Mouse (Mus musculus) heart, postnatal 14 days (tissue): ENCODE results near the gene Mmachc. TPM values are rescaled to one million over a fixed set of nuclear protein-coding genes. Genes with fewer than 3 reads are reported as not detected.

Experiments used
- DNase-seq, 2 experiments: peaks; one replicate each; pipeline ENCODE4 v3.0.0; 2021 to 2022
- intact Hi-C: fragments of 180-260 bp; cut with DNase I; formaldehyde crosslinking; loops from one replicate; pipeline ENCODE4 v1.15.1; 2025
- total RNA-seq, 2 experiments: library from RNA; stranded (reverse); gene quantifications; 2 replicates each; pipeline ENCODE4 v1.2.3; 2021

Mmachc gene
- total RNA-seq, 2 experiments from 2014 or later: 39.9 to 42.3 TPM

DNA sequence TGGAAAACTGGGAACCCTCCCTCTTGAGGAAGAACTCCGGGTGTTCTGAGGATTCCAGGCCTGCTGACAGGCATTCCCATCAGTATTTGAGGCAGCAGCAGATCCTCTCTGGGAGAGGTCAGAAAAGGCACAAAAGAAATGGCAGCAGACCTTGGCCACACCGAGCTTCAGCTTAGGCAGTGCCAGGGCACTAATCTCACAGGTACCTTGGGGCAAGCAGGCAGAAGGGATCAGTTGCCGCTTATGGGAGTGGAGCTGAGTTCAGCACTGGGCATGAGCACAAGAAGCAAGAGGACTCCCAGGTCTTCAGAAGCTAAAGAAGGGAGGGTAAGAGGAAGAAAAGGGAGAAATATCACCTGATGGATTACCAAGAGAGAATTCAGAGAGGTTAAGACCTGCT lies 50.2 kb downstream of the Mmachc start:
- DNase-seq: no peak
- intact Hi-C loops: no loop called here

DNA sequence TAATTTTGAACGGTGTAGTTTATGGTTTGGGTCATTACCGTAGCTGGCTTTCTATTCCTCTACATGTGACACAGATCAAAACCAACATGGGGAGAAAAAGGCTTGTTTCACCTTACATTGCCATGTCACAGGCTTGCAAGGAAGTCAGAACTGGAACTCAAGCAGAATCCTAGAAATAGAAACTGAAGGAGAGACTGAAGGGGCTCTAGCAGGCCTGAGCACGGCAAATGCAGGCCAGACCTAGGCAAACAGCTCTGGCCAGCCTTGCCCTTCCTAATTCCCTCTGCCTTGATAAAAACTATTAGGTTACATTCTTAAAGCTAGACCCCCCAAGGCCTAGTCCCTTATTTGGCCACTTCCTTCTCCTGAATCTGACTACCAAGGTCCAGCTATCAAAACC lies 52.5 kb downstream of the Mmachc start:
- intact Hi-C loops: no loop called here
- DNase-seq: no peak

DNA sequence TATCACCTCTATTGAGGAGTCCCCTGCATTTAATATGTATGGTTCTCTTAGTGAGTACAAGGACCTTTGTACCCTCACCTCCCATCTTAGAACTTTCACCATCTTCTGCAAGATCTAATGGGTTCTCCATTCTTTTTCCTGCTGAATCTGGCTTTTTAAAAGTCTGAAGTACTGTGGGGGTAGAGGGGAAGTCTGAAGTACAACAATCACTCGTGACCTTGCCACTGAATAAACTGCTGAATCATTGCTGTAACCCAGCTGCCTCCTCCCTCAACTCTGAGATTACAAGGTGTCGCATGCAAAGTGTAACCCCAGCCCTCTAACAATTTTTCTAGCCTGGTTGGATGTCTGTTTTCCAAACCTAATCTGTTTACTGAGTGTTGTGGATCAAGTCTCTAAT lies 53.1 kb downstream of the Mmachc start:
- no peak for DNase-seq
- intact Hi-C loops: no loop called here

DNA sequence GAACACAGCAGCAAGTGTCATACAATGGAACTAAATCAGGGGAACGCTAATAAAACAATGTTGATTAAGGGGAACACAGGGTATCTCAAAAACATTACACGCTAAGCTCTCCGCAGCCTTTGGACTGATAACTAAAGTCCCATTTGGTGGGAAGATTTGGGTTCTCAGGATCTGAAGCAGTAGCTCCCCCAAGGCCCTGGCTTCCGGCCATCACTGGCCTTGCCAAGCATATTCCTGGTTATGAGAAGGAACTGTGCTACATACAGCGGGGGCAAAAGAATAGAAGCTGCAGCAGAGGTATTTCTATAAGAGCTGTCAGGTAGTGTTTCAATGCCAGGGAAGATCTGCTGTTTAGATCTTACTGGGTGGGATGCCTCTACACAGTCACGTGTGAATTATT lies 55.0 kb downstream of the Mmachc start:
- intact Hi-C loops: loop anchor here (5.0 kb wide), 1 partner anchor 34 kb away; the partner anchor contains the start of gene Prdx1

More for the DNA sequence above, 55.0 kb downstream of the Mmachc start:
- no peak for DNase-seq

Other genes starting within 250 kb of the Mmachc start
- 100 to 1,000 TPM in 1 of 2 experiments, 10 to 100 TPM in 1; 96.5 to 104 TPM for gene Mast2, start 244.2 kb downstream of the Mmachc start, total RNA-seq
- 10 to 100 TPM; 14.7 to 15.6 TPM for gene Ipp, start 200.9 kb downstream of the Mmachc start, total RNA-seq
- 10 to 100 TPM; 19.1 to 21.9 TPM for gene Tmem69, start 152.5 kb downstream of the Mmachc start, total RNA-seq
- gene Gpbp1l1, start 150.7 kb downstream of the Mmachc start, total RNA-seq: 10 to 100 TPM; 66.4 to 72.5 TPM
- 1 to 10 TPM; 3.0 to 4.3 TPM for gene Ccdc17, start 111.8 kb downstream of the Mmachc start, total RNA-seq
- gene Nasp, start 80.5 kb downstream of the Mmachc start, total RNA-seq: 10 to 100 TPM; 30.3 to 34.8 TPM
- gene Akr1a1, start 56.7 kb downstream of the Mmachc start, total RNA-seq: 100 to 1,000 TPM; 315 to 333 TPM
- gene Prdx1, start 22.9 kb downstream of the Mmachc start, total RNA-seq: 100 to 1,000 TPM; 392 to 403 TPM
- 1 to 10 TPM; 6.8 to 9.3 TPM for gene Ccdc163, start 103 bp upstream of the Mmachc start, total RNA-seq
- 1 to 10 TPM; 1.7 to 2.7 TPM for gene Tesk2, start 12.5 kb upstream of the Mmachc start, total RNA-seq
- 1 to 10 TPM; 8.6 to 9.3 TPM for gene Toe1, start 99.2 kb upstream of the Mmachc start, total RNA-seq
- under 1 TPM; 0.88 to 0.96 TPM for gene Mutyh, start 99.3 kb upstream of the Mmachc start, total RNA-seq
- 1 to 10 TPM; 3.2 to 3.6 TPM for gene Hpdl, start 113.3 kb upstream of the Mmachc start, total RNA-seq
- gene Zswim5, start 169.0 kb upstream of the Mmachc start, total RNA-seq: 1 to 10 TPM; 1.1 to 1.6 TPM